Mouse (Mus musculus) olfactory bulb, adult 2 months (tissue): ENCODE data around the gene 4932438H23Rik. TPM values are rescaled to one million over a fixed set of nuclear protein-coding genes. Genes with fewer than 3 reads are reported as not detected.

Experiments used
- H3K27ac ChIP-seq: fragments of 200-500 bp; 2 replicates; pipeline ENCODE4 v1.5.1; 2012; ENCODE audit warnings: low read depth, low read length; ENCODE audit not compliant: insufficient read depth
- H3K4me1 ChIP-seq: fragments of 200-500 bp; 2 replicates; pipeline ENCODE4 v1.6.1; 2012; ENCODE audit warnings: low read length; ENCODE audit not compliant: control insufficient read depth, insufficient read depth
- H3K4me3 ChIP-seq: fragments of 200-500 bp; 2 replicates; pipeline ENCODE4 v1.5.1; 2012; ENCODE audit warnings: mild to moderate bottlenecking, low read depth, low read length, moderate library complexity; ENCODE audit not compliant: insufficient read depth
- CTCF ChIP-seq: fragments of 200-500 bp; IDR thresholded peaks from 2 replicates; pipeline ENCODE4 v1.5.1; 2012; ENCODE audit warnings: low read depth, mild to moderate bottlenecking, low read length, moderate library complexity; ENCODE audit not compliant: insufficient read depth
- POLR2A ChIP-seq: fragments of 200-500 bp; IDR thresholded peaks from 2 replicates; pipeline ENCODE4 v1.6.1; 2012; ENCODE audit warnings: mild to moderate bottlenecking, low read depth, low read length, moderate library complexity; ENCODE audit not compliant: insufficient read depth
- WGBS: fragments of 180-500 bp; shearing (Covaris S2); methylation state at CpG from one replicate; pipeline ENCODE4 v1.1.7; 2018; 5-methylcytosine and 5-hydroxymethylcytosine counted together
- polyA plus RNA-seq: library from polyadenylated mRNA; stranded (reverse); fragments of >200 nt; gene quantifications from 2 replicates; pipeline ENCODE4 v1.2.4, GENCODE M21; 2012; ENCODE audit warnings: low replicate concordance; ENCODE audit not compliant: missing spikeins, insufficient read depth, insufficient read length

4932438H23Rik gene
- polyA plus RNA-seq, 1 experiment = not detected

DNA sequence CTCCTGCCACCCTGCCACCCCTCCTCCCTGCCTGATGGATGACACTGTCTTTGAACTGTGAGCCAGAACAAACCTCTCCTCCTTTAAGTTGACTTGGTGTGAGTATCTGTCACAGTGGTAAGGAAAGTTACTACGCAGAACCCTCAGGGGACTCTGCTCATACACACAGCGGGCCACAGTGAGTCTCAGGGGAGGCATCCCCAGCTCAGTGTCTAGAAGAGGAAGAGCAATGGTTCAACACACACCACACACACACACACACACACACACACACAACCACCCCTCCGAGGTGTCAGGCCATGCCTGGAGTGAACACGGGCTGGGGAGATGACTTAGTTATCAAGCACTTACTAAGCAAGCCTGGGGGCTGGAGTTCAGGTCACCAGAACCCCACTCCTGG lies 33.5 kb upstream of the 4932438H23Rik start:
- Histone ChIP-seq H3K4me3 (no peak overlapping the region), H3K27ac (no peak overlapping the region), H3K4me1 (no peaks in the 10 kb centered on the region)
- 91% methylated on average over 4 of the region's 4 CpGs for WGBS
- TF ChIP-seq CTCF (no peak), POLR2A (no peak)

GRCm38 (mm10) chr16:91126734-91127524 lies 32.0 kb upstream of the 4932438H23Rik start:
- no peak overlapping the region for H3K27ac ChIP-seq

GRCm38 (mm10) chr16:91124256-91124655 lies 29.3 kb upstream of the 4932438H23Rik start:
- Histone ChIP-seq H3K4me3 (no peak overlapping the region), H3K27ac (no peak overlapping the region), H3K4me1 (no peaks in the 10 kb centered on the region)
- TF ChIP-seq POLR2A = no peak
- TF ChIP-seq CTCF = no peak
- WGBS = 91% methylated on average over 3 of the region's 3 CpGs

More at GRCm38 (mm10) chr16:91126734-91127524, 32.0 kb upstream of the 4932438H23Rik start:
- TF ChIP-seq CTCF (no peak), POLR2A (no peak)
- H3K4me3 ChIP-seq = no peak overlapping the region
- no peaks in the 10 kb centered on the region for H3K4me1 ChIP-seq
- 94% methylated on average over 8 of the region's 8 CpGs for WGBS

GRCm38 (mm10) chr16:91123821-91124220 lies 28.9 kb upstream of the 4932438H23Rik start:
- TF ChIP-seq POLR2A = no peak
- Histone ChIP-seq H3K4me3 (no peak overlapping the region), H3K4me1 (no peaks in the 10 kb centered on the region), H3K27ac (no peak overlapping the region)
- 97% methylated on average over 1 of the region's 1 CpGs for WGBS

DNA sequence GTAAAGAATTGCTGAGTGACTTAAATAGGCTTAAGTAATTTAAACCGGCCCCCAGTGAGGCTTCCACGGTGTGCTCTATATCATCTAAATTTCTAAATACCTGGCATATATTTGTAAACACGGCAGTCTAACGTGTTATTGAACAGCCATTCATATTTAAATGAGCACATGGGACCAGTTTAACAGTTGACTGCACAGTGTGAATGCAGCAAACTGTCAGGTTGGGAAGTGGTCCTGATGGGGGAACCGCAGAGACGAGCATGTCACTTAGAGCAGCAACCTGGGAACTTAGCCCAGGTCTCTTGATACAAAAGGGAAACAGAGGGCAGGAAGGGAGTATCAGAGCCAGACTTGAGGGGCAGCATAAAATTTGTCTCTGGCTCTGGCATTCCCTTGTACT lies 25.0 kb upstream of the 4932438H23Rik start:
- WGBS = 45% methylated on average over 6 of the region's 6 CpGs
- Histone ChIP-seq H3K4me1 (no peaks in the 10 kb centered on the region), H3K27ac (no peak overlapping the region), H3K4me3 (no peak overlapping the region)
- TF ChIP-seq POLR2A (no peak), CTCF (no peak)

GRCm38 (mm10) chr16:91116696-91117095 lies 21.8 kb upstream of the 4932438H23Rik start:
- WGBS = 77% methylated on average over 7 of the region's 7 CpGs
- no peak overlapping the region for H3K27ac ChIP-seq
- TF ChIP-seq POLR2A (no peak), CTCF (no peak)
- no peaks in the 10 kb centered on the region for H3K4me1 ChIP-seq
- no peak overlapping the region for H3K4me3 ChIP-seq

GRCm38 (mm10) chr16:91116006-91116405 lies 21.1 kb upstream of the 4932438H23Rik start:
- 91% methylated on average over 4 of the region's 4 CpGs for WGBS
- H3K27ac ChIP-seq = no peak overlapping the region
- H3K4me3 ChIP-seq = no peak overlapping the region
- no peaks in the 10 kb centered on the region for H3K4me1 ChIP-seq
- TF ChIP-seq CTCF (no peak), POLR2A (no peak)

- WGBS = 40% methylated on average over 11 of the region's 11 CpGs
- H3K4me1 ChIP-seq = no peaks in the 10 kb centered on the region
- H3K27ac ChIP-seq = no peak overlapping the region
- H3K4me3 ChIP-seq = no peak overlapping the region
- TF ChIP-seq CTCF = no peak
- TF ChIP-seq POLR2A = no peak
Measured at GRCm38 (mm10) chr16:91110999-91111535, 16.1 kb upstream of the 4932438H23Rik start.

DNA sequence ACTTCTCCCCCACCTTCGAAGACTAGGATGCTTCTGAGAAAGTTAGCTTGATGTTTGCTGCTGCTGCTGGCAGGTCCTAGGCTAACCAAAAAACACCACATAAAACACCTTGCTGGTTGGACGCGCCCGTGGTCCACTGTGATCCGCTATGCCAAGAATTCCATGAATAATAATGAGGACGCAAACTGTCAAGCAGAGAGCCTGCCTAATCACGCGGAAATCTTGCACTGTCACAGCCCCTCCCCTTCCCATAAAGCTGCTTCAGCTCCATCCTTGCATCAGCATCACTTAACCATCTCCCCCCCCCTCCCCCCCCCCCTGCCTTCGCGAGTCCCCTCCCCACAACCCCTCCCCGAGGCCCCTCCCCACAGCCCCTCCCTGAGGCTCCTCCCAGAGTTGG lies 12.7 kb upstream of the 4932438H23Rik start:
- TF ChIP-seq CTCF (no peak), POLR2A (no peak)
- 63% methylated on average over 11 of the region's 11 CpGs for WGBS

More for the DNA sequence above, 12.7 kb upstream of the 4932438H23Rik start:
- H3K27ac ChIP-seq = no peak overlapping the region
- H3K4me1 ChIP-seq = no peaks in the 10 kb centered on the region
- H3K4me3 ChIP-seq = no peak overlapping the region
